Mouse (Mus musculus): ENCODE data around the gene Asl. TPM values are rescaled to one million over a fixed set of nuclear protein-coding genes. Genes with fewer than 3 reads are reported as not detected.
A peak's percentile ranks its signal among the peaks of the same experiment; 100 is the strongest.

Asl gene
- total RNA-seq (2014; rRNA removed; ENCODE audit: low replicate concordance), result 9.7 and 21.1 TPM in 2 replicates
- 15.9 and 16.6 TPM in 2 replicates for polyA plus RNA-seq (2015; fragmentation: Nextera tagmentation; extraction: Ambion mirVana)

DNA sequence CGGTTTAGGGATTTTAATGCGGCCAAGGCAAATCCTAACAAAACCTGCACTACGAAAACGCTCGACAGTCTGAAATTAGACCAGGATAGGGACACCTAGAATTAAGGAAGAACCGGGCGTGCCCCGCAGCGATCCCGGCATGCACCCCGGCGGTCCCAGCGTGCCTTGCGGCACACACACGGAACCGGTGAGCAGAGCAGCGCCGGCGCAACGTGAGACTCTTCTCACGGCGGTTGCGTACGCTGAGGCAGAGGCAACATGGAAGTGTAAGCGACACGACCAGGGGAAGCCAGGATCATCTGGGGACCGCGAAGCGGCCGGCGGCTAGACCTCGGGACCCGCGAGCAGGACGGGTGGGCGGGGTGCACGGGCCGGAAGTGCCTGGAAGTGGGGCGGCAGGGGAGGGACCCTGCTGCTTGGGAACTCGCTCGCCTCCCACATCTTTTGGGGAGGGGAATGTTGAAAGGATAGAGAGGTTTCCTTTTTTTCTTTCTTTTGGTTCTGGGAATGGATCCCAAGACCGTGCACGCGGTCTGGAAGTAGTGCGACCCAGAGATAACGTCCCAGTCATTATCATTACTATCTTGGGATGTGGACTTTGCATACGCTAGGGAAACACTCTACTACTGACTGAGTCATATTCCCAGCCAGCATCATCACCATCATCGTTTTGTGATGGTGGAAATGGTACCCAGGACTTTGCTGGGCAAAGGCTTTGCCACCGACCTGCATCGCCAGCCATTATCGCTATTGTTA, at the start of gene Asl, which contains the start of gene Crcp:
Gene Asl (minus strand): TSS at position 106 of the 756 bp plus-strand sequence.
Gene Crcp (plus strand): TSS at position 149 of the 756 bp plus-strand sequence.
- WGBS, result 2% methylated on average over 51 of the region's 51 CpGs

DNA sequence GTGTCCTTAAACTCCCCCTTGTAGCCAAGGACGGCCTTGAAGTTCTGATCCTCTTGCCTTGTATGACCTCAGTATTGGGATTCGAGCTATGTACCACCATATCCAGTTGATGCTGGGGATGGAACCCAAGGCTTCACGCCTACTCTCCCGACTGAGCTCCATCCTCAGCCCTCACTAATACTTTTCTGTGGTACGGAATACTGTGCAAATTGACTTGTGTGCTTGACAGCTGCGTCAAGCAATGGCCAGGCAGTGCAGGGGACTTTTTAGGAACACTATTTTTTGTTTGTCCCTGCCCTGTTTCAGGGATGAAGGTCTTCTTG, 49.7 kb upstream of the Asl start:
- peaks cover 7% of the 10 kb centered on the region; the same call in 1 of the 2 replicates for H3K27me3 ChIP-seq (ENCODE audit: control insufficient read depth, insufficient read depth, low read length)
- H3K4me3 ChIP-seq (ENCODE audit: low read depth, low read length), result peak overlapping the region; percentile 66
- 43% methylated on average over 6 of the region's 6 CpGs for WGBS
- H3K9me3 ChIP-seq (replicated peaks; ENCODE audit: control insufficient read depth, low read length), result no peaks in the 10 kb centered on the region
- H3K4me1 ChIP-seq (ENCODE audit: control insufficient read depth, insufficient read depth), result peaks cover 6% of the 10 kb centered on the region; the same call in 1 of the 2 replicates
- peak overlapping the region; percentile 86 for H3K4me2 ChIP-seq (ENCODE audit: low read depth, low read length)
- DNase-seq (ENCODE audit: low spot score) (no peak), ATAC-seq (ENCODE audit: insufficient read depth, low read depth) (no peak)
- TF ChIP-seq CTCF (IDR thresholded peaks at IDR 0.05; ENCODE audit: low read depth) (no peak), EP300 (IDR thresholded peaks at IDR 0.05; ENCODE audit: low read depth) (no peak)
- H3K27ac ChIP-seq (ENCODE audit: low read depth), result peak overlapping the region; percentile 49
- H3K9ac ChIP-seq (replicated peaks; ENCODE audit: low read depth, low read length), result peak overlapping the region; percentile 50; the same call in 1 of the 2 replicates
- H3K36me3 ChIP-seq (replicated peaks; ENCODE audit: control insufficient read depth, insufficient read depth, low read length), result no peaks in the 10 kb centered on the region

More for the DNA sequence above, at the start of gene Asl, which contains the start of gene Crcp:
- DNase-seq (ENCODE audit: low spot score) (peak; percentile 75), ATAC-seq (ENCODE audit: insufficient read depth, low read depth) (peak; percentile 79)
- H3K9me3 ChIP-seq (replicated peaks; ENCODE audit: control insufficient read depth, low read length), result no peaks in the 10 kb centered on the region
- no peaks in the 10 kb centered on the region for H3K27me3 ChIP-seq (ENCODE audit: control insufficient read depth, insufficient read depth, low read length)
- peak within 1 kb of the TSS; percentile 75 for H3K4me2 ChIP-seq (ENCODE audit: low read depth, low read length)
- peak within 1 kb of the TSS; percentile 77 for H3K27ac ChIP-seq (ENCODE audit: low read depth)
- peak within 1 kb of the TSS; percentile 66 for H3K4me3 ChIP-seq (ENCODE audit: low read depth, low read length)
- H3K4me1 ChIP-seq (ENCODE audit: control insufficient read depth, insufficient read depth), result no peaks in the 10 kb centered on the region; the same call in 1 of the 2 replicates
- H3K9ac ChIP-seq (replicated peaks; ENCODE audit: low read depth, low read length), result peak within 1 kb of the TSS; percentile 64
- TF ChIP-seq CTCF (IDR thresholded peaks at IDR 0.05; ENCODE audit: low read depth) (no peak), EP300 (IDR thresholded peaks at IDR 0.05; ENCODE audit: low read depth) (no peak)
- no peaks in the 10 kb centered on the region for H3K36me3 ChIP-seq (replicated peaks; ENCODE audit: control insufficient read depth, insufficient read depth, low read length)

DNA sequence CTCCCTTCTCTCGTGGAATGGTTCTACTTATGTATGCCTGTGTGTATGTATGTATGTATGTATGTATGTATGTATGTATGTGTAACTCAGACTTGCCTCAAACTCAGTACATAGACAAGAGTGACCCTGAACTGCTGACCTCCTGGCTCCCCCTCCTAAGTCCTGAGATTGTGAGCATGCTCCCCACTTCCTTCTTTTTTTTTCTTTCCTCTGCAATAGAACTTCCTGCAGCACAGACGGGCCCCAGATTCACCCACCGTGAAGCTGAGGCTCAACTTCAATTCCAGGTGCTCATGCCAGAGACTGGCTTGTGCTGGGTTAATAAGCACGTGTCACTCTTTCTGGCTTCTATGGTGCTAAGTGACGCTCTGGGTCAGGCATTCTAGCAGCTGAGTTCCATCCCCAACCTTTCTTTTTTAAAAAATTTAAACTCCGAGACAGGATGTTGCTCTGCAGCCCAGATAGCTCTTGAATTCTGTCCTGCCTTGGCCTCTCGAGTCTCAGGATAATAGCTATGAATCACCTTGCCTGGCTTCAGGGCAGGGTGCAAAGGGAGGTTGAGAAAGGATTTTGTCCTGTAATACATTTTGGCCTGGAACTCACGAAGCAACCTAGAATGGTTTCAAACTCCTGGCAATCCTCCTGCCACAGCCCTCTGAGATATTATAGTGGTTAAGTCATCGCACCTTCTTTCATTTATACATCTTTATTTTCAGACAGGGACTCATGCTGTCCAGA, 49.2 kb upstream of the Asl start:
- Histone ChIP-seq H3K27ac (ENCODE audit: low read depth) (no peak overlapping the region), H3K4me2 (ENCODE audit: low read depth, low read length) (no peak overlapping the region), H3K27me3 (ENCODE audit: control insufficient read depth, insufficient read depth, low read length) (peaks cover 7% of the 10 kb centered on the region; the same call in 1 of the 2 replicates), H3K9me3 (replicated peaks; ENCODE audit: control insufficient read depth, low read length) (no peaks in the 10 kb centered on the region), H3K36me3 (replicated peaks; ENCODE audit: control insufficient read depth, insufficient read depth, low read length) (no peaks in the 10 kb centered on the region), H3K4me3 (ENCODE audit: low read depth, low read length) (no peak overlapping the region), H3K9ac (replicated peaks; ENCODE audit: low read depth, low read length) (no peak overlapping the region), H3K4me1 (ENCODE audit: control insufficient read depth, insufficient read depth) (peaks cover 6% of the 10 kb centered on the region; the same call in 1 of the 2 replicates)
- DNase-seq (ENCODE audit: low spot score), result no peak
- TF ChIP-seq EP300 (IDR thresholded peaks at IDR 0.05; ENCODE audit: low read depth), result no peak
- TF ChIP-seq CTCF (IDR thresholded peaks at IDR 0.05; ENCODE audit: low read depth), result no peak
- WGBS, result 57% methylated on average over 9 of the region's 9 CpGs
- no peak for ATAC-seq (ENCODE audit: insufficient read depth, low read depth)

DNA sequence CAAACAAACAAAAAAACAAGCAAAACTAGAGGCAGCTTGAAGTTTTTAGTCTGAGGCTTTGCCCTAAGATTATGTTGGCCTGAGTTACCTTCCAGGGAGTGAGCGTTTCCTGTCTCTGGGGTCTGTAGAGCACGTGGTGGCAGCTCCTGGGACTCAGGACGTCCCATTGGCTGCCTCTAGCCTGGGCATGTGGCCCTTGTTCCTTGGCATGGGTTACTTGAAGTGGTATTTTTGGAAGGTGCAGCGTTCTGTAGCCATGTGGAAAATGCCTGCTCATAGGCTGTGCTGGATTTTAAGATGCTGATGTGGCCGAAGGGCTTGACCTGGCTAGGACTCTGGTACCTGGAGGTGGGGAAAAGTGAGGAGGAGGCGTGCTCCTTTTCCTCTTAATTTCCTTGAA, 47.3 kb upstream of the Asl start:
- DNase-seq (ENCODE audit: low spot score), result no peak
- TF ChIP-seq EP300 (IDR thresholded peaks at IDR 0.05; ENCODE audit: low read depth) (no peak), CTCF (IDR thresholded peaks at IDR 0.05; ENCODE audit: low read depth) (no peak)
- Histone ChIP-seq H3K27ac (ENCODE audit: low read depth) (no peak overlapping the region), H3K4me1 (ENCODE audit: control insufficient read depth, insufficient read depth) (peaks cover 6% of the 10 kb centered on the region; the same call in 1 of the 2 replicates), H3K27me3 (ENCODE audit: control insufficient read depth, insufficient read depth, low read length) (peaks cover 7% of the 10 kb centered on the region; the same call in 1 of the 2 replicates), H3K4me3 (ENCODE audit: low read depth, low read length) (no peak overlapping the region), H3K36me3 (replicated peaks; ENCODE audit: control insufficient read depth, insufficient read depth, low read length) (no peaks in the 10 kb centered on the region), H3K9me3 (replicated peaks; ENCODE audit: control insufficient read depth, low read length) (no peaks in the 10 kb centered on the region), H3K9ac (replicated peaks; ENCODE audit: low read depth, low read length) (no peak overlapping the region), H3K4me2 (ENCODE audit: low read depth, low read length) (no peak overlapping the region)
- no peak for ATAC-seq (ENCODE audit: insufficient read depth, low read depth)
- 32% methylated on average over 6 of the region's 6 CpGs for WGBS

DNA sequence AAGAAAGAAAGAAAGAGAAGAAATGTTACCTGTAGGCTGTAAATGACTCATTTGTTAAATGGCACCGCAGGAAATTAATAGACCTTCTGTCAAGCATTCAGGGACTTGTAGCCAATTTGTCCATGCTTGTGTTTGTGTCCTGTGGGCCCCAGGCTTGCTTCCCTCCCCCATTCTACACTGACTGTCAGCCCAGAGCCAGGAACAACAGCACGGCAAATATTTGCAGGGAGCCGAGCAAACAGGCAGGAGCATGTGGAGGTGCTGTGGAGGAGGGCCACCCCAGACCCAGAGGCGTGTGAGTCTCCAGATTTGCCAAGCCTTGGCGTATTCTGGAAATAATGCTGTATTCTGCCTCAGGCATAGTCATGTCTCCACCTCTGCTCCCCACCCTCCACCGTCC, 45.4 kb upstream of the Asl start:
- Histone ChIP-seq H3K27ac (ENCODE audit: low read depth) (no peak overlapping the region), H3K4me1 (ENCODE audit: control insufficient read depth, insufficient read depth) (0 out of 2 replicates have a peak, but pooled peaks cover under 1% of the 10 kb centered on the region), H3K4me3 (ENCODE audit: low read depth, low read length) (no peak overlapping the region), H3K9me3 (replicated peaks; ENCODE audit: control insufficient read depth, low read length) (no peaks in the 10 kb centered on the region), H3K9ac (replicated peaks; ENCODE audit: low read depth, low read length) (no peak overlapping the region), H3K36me3 (replicated peaks; ENCODE audit: control insufficient read depth, insufficient read depth, low read length) (no peaks in the 10 kb centered on the region), H3K4me2 (ENCODE audit: low read depth, low read length) (no peak overlapping the region), H3K27me3 (ENCODE audit: control insufficient read depth, insufficient read depth, low read length) (peaks cover 10% of the 10 kb centered on the region; the same call in 1 of the 2 replicates)
- ATAC-seq (ENCODE audit: insufficient read depth, low read depth) (no peak), DNase-seq (ENCODE audit: low spot score) (no peak)
- WGBS, result 77% methylated on average over 6 of the region's 6 CpGs
- TF ChIP-seq EP300 (IDR thresholded peaks at IDR 0.05; ENCODE audit: low read depth) (no peak), CTCF (IDR thresholded peaks at IDR 0.05; ENCODE audit: low read depth) (no peak)
